Mouse (Mus musculus) Patski (cell line): ENCODE results near the gene Chaf1a. TPM values are rescaled to one million over a fixed set of nuclear protein-coding genes. Genes with fewer than 3 reads are reported as not detected.

ENCODE experiments used
- ATAC-seq: fragments of 100-300 bp; one replicate; pipeline ENCODE4 v1.8.0; 2021
- CTCF ChIA-PET: fragments of 350-600 bp; sonication (Branson Sonifier 250); formaldehyde crosslinking; loops from one replicate; lab custom pipeline; 2022; ENCODE audit warnings: inconsistent platforms; lab: Charles Lee
- POLR2A ChIA-PET: fragments of 350-600 bp; sonication (Branson Sonifier 250); formaldehyde crosslinking; loops from one replicate; lab custom pipeline; 2022; ENCODE audit warnings: antibody characterized with exemption, inconsistent platforms; lab: Charles Lee
- DNase-seq: peaks from one replicate; pipeline ENCODE4 v3.0.0-alpha.2; 2011; ENCODE audit warnings: low read depth, low spot score
- H3K27me3 ChIP-seq: fragments of 371-371 bp; one replicate; pipeline ENCODE4 v1.5.1; 2021
- CTCF ChIP-seq: fragments of 100-300 bp; IDR thresholded peaks from one replicate; pipeline ENCODE4 v1.5.1; 2021
- in situ Hi-C: fragments of 300-500 bp; cut with MboI; formaldehyde crosslinking; loops from 3 replicates; pipeline ENCODE4 v1.11.1; 2018; ENCODE audit warnings: low pct_unique_long_range_greater_than_20kb, mixed read lengths
- polyA plus RNA-seq: library from polyadenylated mRNA; unstranded; gene quantifications from one replicate; pipeline ENCODE4 v1.2.3, GENCODE M21; 2021

Chaf1a gene
- polyA plus RNA-seq, 1 experiment from 2014 or later, result 18.0 TPM

- CTCF ChIA-PET, result interaction anchor here (1.2 to 7.1 kb wide), 5 partner anchors 10 to 25 kb away, joined by 3 to 54 read pairs (median 8); no protein-coding TSS in a partner anchor
- TF ChIP-seq CTCF, result no peak
- DNase-seq (no peak), ATAC-seq (no peak)
- POLR2A ChIA-PET, result no interaction called here
- in situ Hi-C loops, result no loop called here
- H3K27me3 ChIP-seq, result no peaks in the 10 kb centered on the region
These were observed 6.1 kb upstream of the Chaf1a start for GRCm38 (mm10) chr17:56034040-56034725.

GRCm38 (mm10) chr17:56034726-56035100, 5.5 kb upstream of the Chaf1a start:
- CTCF ChIA-PET, result interaction anchor here (1.8 to 7.1 kb wide), 3 partner anchors 14 to 25 kb away, joined by 8 to 54 read pairs (median 48); no protein-coding TSS in a partner anchor
- TF ChIP-seq CTCF, result no peak
- POLR2A ChIA-PET, result no interaction called here
- in situ Hi-C loops, result no loop called here
- DNase-seq, result no peak
- ATAC-seq, result no peak
- no peaks in the 10 kb centered on the region for H3K27me3 ChIP-seq

- ATAC-seq (no peak), DNase-seq (no peak)
- ChIA-PET CTCF (interaction anchor here (1.8 to 7.1 kb wide), 2 partner anchors 14 to 26 kb away, joined by 8 to 48 read pairs; no protein-coding TSS in a partner anchor), POLR2A (no interaction called here)
- in situ Hi-C loops, result no loop called here
- H3K27me3 ChIP-seq, result no peaks in the 10 kb centered on the region
- no peak for TF ChIP-seq CTCF
These were observed 5.0 kb upstream of the Chaf1a start for GRCm38 (mm10) chr17:56035216-56035615.

- ChIA-PET CTCF (interaction anchor here (0.9 to 7.1 kb wide), 21 partner anchors 9 to 77 kb away, joined by 3 to 72 read pairs (median 5); partner anchors contain the start of genes Hdgfl2, Mpnd, Stap2 and Yju2), POLR2A (interaction anchor here (0.7 to 2.2 kb wide), 5 partner anchors 9 to 27 kb away, joined by 3 to 17 read pairs (median 4); no protein-coding TSS in a partner anchor)
- no peak for TF ChIP-seq CTCF
- peak; percentile 98 for DNase-seq
- H3K27me3 ChIP-seq, result no peaks in the 10 kb centered on the region
- in situ Hi-C loops, result no loop called here
- ATAC-seq, result peak; percentile 47
These were observed 3.9 kb upstream of the Chaf1a start, which contains the start of gene Sh3gl1 for GRCm38 (mm10) chr17:56036176-56036900. Sh3gl1 (minus strand) TSS chr17:56036635.

GRCm38 (mm10) chr17:56036901-56037287, 3.3 kb upstream of the Chaf1a start:
- no peak for TF ChIP-seq CTCF
- DNase-seq, result no peak
- CTCF ChIA-PET, result interaction anchor here (0.9 to 7.1 kb wide), 19 partner anchors 9 to 78 kb away, joined by 3 to 72 read pairs (median 5); partner anchors contain the start of genes Hdgfl2, Mpnd, Stap2 and Yju2
- in situ Hi-C loops, result no loop called here
- POLR2A ChIA-PET, result interaction anchor here (1.0 to 2.2 kb wide), 3 partner anchors 20 to 41 kb away, joined by 3 to 17 read pairs (median 9); no protein-coding TSS in a partner anchor
- H3K27me3 ChIP-seq, result no peaks in the 10 kb centered on the region
- ATAC-seq, result no peak

- ChIA-PET POLR2A (no interaction called here), CTCF (interaction anchor here (1.2 to 2.2 kb wide), 2 partner anchors 21 to 29 kb away, joined by 4 to 5 read pairs; no protein-coding TSS in a partner anchor)
- in situ Hi-C loops, result no loop called here
- no peak for DNase-seq
- TF ChIP-seq CTCF, result no peak
- ATAC-seq, result no peak
- H3K27me3 ChIP-seq, result no peaks in the 10 kb centered on the region
These were observed 1.5 kb upstream of the Chaf1a start for GRCm38 (mm10) chr17:56038583-56039261.

GRCm38 (mm10) chr17:56039345-56039744, 894 bp upstream of the Chaf1a start:
- H3K27me3 ChIP-seq, result no peaks in the 10 kb centered on the region
- ATAC-seq, result no peak
- TF ChIP-seq CTCF, result no peak
- in situ Hi-C loops, result no loop called here
- no peak for DNase-seq
- CTCF ChIA-PET, result interaction anchor here (1.2 to 2.2 kb wide), 2 partner anchors 21 to 30 kb away, joined by 4 to 5 read pairs; no protein-coding TSS in a partner anchor
- POLR2A ChIA-PET, result interaction anchor here (1.1 kb wide), 1 partner anchor 30 kb away, joined by 4 read pairs; no protein-coding TSS in a partner anchor

- no peak for ATAC-seq
- in situ Hi-C loops, result no loop called here
- H3K27me3 ChIP-seq, result no peaks in the 10 kb centered on the region
- no peak for DNase-seq
- CTCF ChIA-PET, result interaction anchor here (2.2 kb wide), 1 partner anchor 31 kb away, joined by 5 read pairs; no protein-coding TSS in a partner anchor
- POLR2A ChIA-PET, result interaction anchor here (1.6 kb wide), 1 partner anchor 31 kb away, joined by 6 read pairs; no protein-coding TSS in a partner anchor
- TF ChIP-seq CTCF, result no peak
These were observed 571 bp downstream of the Chaf1a start for GRCm38 (mm10) chr17:56040857-56041163.

GRCm38 (mm10) chr17:56051369-56051768, 11.1 kb downstream of the Chaf1a start:
- no peak for TF ChIP-seq CTCF
- in situ Hi-C loops, result no loop called here
- ATAC-seq, result no peak

GRCm38 (mm10) chr17:56054938-56055337, 14.7 kb downstream of the Chaf1a start:
- no peak for TF ChIP-seq CTCF
- H3K27me3 ChIP-seq, result no peaks in the 10 kb centered on the region
- CTCF ChIA-PET, result interaction anchor here (0.6 to 2.1 kb wide), 3 partner anchors 10 to 37 kb away, joined by 3 to 5 read pairs (median 3); no protein-coding TSS in a partner anchor
- ATAC-seq (no peak), DNase-seq (no peak)
- in situ Hi-C loops, result no loop called here
- POLR2A ChIA-PET, result no interaction called here

More at GRCm38 (mm10) chr17:56051369-56051768, 11.1 kb downstream of the Chaf1a start:
- CTCF ChIA-PET, result no interaction called here
- DNase-seq, result no peak
- POLR2A ChIA-PET, result no interaction called here
- no peaks in the 10 kb centered on the region for H3K27me3 ChIP-seq
